8 mouse cellular contexts compared by ENCODE assay signal in the genomic region with DNA sequence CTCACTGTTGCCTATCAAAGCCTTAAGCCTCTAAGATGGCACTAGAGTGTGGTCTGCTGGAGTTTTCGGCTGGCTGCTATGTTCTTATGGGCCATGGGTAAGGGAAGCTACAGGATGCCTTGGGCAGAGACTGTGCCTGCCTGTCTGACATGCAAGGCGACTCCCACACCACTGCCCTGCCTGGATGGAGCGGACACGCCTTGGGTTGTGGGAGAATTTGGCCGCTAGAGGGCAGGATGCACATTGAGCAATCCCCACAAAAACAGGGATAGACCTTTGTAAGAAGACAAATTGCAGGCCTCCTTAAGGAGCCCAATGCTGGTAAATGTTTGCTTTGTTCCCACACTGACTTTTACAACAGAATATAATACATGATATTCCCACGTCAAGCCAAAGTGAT.
DNase-seq lines count a peak whose midpoint lies in the region; ATAC-seq and TF ChIP-seq lines count a peak whose summit lies in the region.

No protein-coding gene starts in this region.

- no peak for TF ChIP-seq POLR2A in brain, embryonic 14.5 days (IDR thresholded peaks at IDR 0.05; ENCODE audit: borderline replicate concordance, extremely low read depth, insufficient read depth, insufficient read length, poor library complexity, severe bottlenecking)

- ATAC-seq in forebrain, embryonic 11.5 days (replicated peaks; ENCODE audit: low FRiP score) = no peak; the same call in 1 of the 2 replicates
- ATAC-seq in liver, postnatal 0 days = peak; percentile 27; the same call in 1 of the 2 replicates

- no peaks in the 10 kb centered on the region; the same call in 1 of the 2 replicates for H3K36me3 ChIP-seq in ES-E14 (ENCODE audit: control insufficient read depth, insufficient read depth, low read length, poor library complexity, severe bottlenecking)
- no peaks in the 10 kb centered on the region for H3K36me3 ChIP-seq in forebrain, embryonic 11.5 days (ENCODE audit: control insufficient read depth, insufficient read depth, low read length)
- no peaks in the 10 kb centered on the region for H3K36me3 ChIP-seq in liver, postnatal 0 days (replicated peaks; ENCODE audit: insufficient read depth, low read length)

- H3K27me3 ChIP-seq in forebrain, embryonic 11.5 days (ENCODE audit: control insufficient read depth, insufficient read depth, low read length) = no peaks in the 10 kb centered on the region
- no peaks in the 10 kb centered on the region for H3K27me3 ChIP-seq in liver, postnatal 0 days (ENCODE audit: insufficient read depth, low read length)

- intact Hi-C loops in heart, postnatal 10 days (cut with DNase I) = loop anchor here (1.0 to 2.0 kb wide), 2 partner anchors 391 to 448 kb away; no protein-coding TSS in a partner anchor

- DNase-seq in ES-E14 (ENCODE audit: low read depth, low spot score) = peak; percentile 63
- DNase-seq in brain, embryonic 14.5 days (ENCODE audit: low read depth) = peak; percentile 83
- DNase-seq in forebrain, embryonic 11.5 days (ENCODE audit: low spot score) = peak; percentile 89
- peak; percentile 80 to 87 for DNase-seq in heart, postnatal 10 days
- peak; percentile 78 to 88 for DNase-seq in kidney, postnatal 25 days
- DNase-seq in liver, postnatal 0 days = peak; percentile 77
- DNase-seq in retina, postnatal 1 day = peak; percentile 81
- peak; percentile 85 for DNase-seq in thymus, postnatal 4 days

- H3K4me2 ChIP-seq in forebrain, embryonic 11.5 days (ENCODE audit: low read depth, low read length, severe bottlenecking) = no peak overlapping the region
- H3K4me2 ChIP-seq in liver, postnatal 0 days (ENCODE audit: low read depth, low read length) = no peak overlapping the region

- no peaks in the 10 kb centered on the region for H3K9me3 ChIP-seq in ES-E14 (ENCODE audit: control insufficient read depth, insufficient read depth, low read depth, low read length)
- no peaks in the 10 kb centered on the region for H3K9me3 ChIP-seq in forebrain, embryonic 11.5 days (ENCODE audit: control insufficient read depth, low read length)
- no peaks in the 10 kb centered on the region for H3K9me3 ChIP-seq in liver, postnatal 0 days (ENCODE audit: low read length)

- WGBS in forebrain, embryonic 11.5 days = 11% methylated on average over 6 of the region's 6 CpGs
- 13% methylated on average over 6 of the region's 6 CpGs for WGBS in liver, postnatal 0 days (ENCODE audit: insufficient replicate concordance)

- peaks cover 7 to 16% of the 10 kb centered on the region in 2 experiments for H3K4me1 ChIP-seq in ES-E14 (ENCODE audit: control insufficient read depth in 2 of 2, insufficient read depth in 2 of 2, low read length in 2 of 2, poor library complexity in 1 of 2)
- H3K4me1 ChIP-seq in forebrain, embryonic 11.5 days (replicated peaks; ENCODE audit: control insufficient read depth, insufficient read depth, low read length) = no peaks in the 10 kb centered on the region
- H3K4me1 ChIP-seq in liver, postnatal 0 days (ENCODE audit: insufficient read depth) = no peaks in the 10 kb centered on the region

- H3K4me3 ChIP-seq in ES-E14 (ENCODE audit: insufficient read depth in 1 of 2, low read depth in 1 of 2, low read length in 2 of 2, poor library complexity in 1 of 2, severe bottlenecking in 1 of 2) = no peak overlapping the region
- H3K4me3 ChIP-seq in forebrain, embryonic 11.5 days (ENCODE audit: low read depth, low read length) = no peak overlapping the region
- H3K4me3 ChIP-seq in liver, postnatal 0 days (ENCODE audit: low read depth, low read length) = no peak overlapping the region

- no peak overlapping the region for H3K9ac ChIP-seq in ES-E14 (ENCODE audit: insufficient read depth, low read depth, low read length, poor library complexity, severe bottlenecking)
- no peak overlapping the region for H3K9ac ChIP-seq in forebrain, embryonic 11.5 days (ENCODE audit: low read length)
- no peak overlapping the region for H3K9ac ChIP-seq in liver, postnatal 0 days (replicated peaks)

- in situ Hi-C loops in ES-E14 (cut with MboI; ENCODE audit: low sequenced_read_pairs in 2 of 2, unreplicated experiment in 2 of 2) = no loop called here

- TF ChIP-seq EP300 in liver, postnatal 0 days (IDR thresholded peaks at IDR 0.05; ENCODE audit: low read depth) = no peak

- peak; percentile 83 for TF ChIP-seq CTCF in brain, embryonic 14.5 days (IDR thresholded peaks at IDR 0.05; ENCODE audit: borderline replicate concordance, extremely low read depth, insufficient read depth, insufficient read length)
- peak; percentile 88 for TF ChIP-seq CTCF in liver, postnatal 0 days (IDR thresholded peaks at IDR 0.05; ENCODE audit: low read depth)

- H3K27ac ChIP-seq in ES-E14 (ENCODE audit: insufficient read depth, low read depth, low read length, poor library complexity, severe bottlenecking) = no peak overlapping the region
- H3K27ac ChIP-seq in forebrain, embryonic 11.5 days (ENCODE audit: low read depth, low read length) = no peak overlapping the region
- H3K27ac ChIP-seq in liver, postnatal 0 days (ENCODE audit: low read depth) = no peak overlapping the region

TF ChIP-seq in ES-E14, 5 proteins besides CTCF, POLR2A, EP300 and RAD21:
- TF ChIP-seq ZNF384 (IDR thresholded peaks at IDR 0.05; ENCODE audit: low read depth, low read length) = no peak
- peak; percentile 60; the same call in 1 of the 2 replicates for TF ChIP-seq ZC3H11A (IDR thresholded peaks at IDR 0.05; ENCODE audit: borderline replicate concordance, low read depth, low read length)
